Mouse (Mus musculus) cerebellum, adult 2 months (tissue): Measurements from ENCODE around the gene Atrnl1.

Experiments
- CTCF ChIP-seq: fragments of 200-500 bp; IDR thresholded peaks from 2 replicates; pipeline ENCODE4 v1.5.1; 2011; ENCODE audit warnings: low read depth, mild to moderate bottlenecking, control low read depth, low read length, moderate library complexity, borderline replicate concordance; ENCODE audit not compliant: insufficient read depth
- POLR2A ChIP-seq: fragments of 200-500 bp; IDR thresholded peaks from 2 replicates; pipeline ENCODE4 v1.6.1; 2011; ENCODE audit warnings: low read length, control low read depth, borderline replicate concordance; ENCODE audit not compliant: insufficient read depth

- TF ChIP-seq POLR2A: no peak
- no peak for TF ChIP-seq CTCF
These were observed 114.5 kb downstream of the Atrnl1 start for GRCm38 (mm10) chr19:57725326-57725725.
